Mouse (Mus musculus) liver, embryonic 14.5 days (tissue): ENCODE data around the gene Tomm22. TPM values are rescaled to one million over a fixed set of nuclear protein-coding genes. Genes with fewer than 3 reads are reported as not detected.
"Not testable (repeated sequence)": the region's sequence is repeated elsewhere in the genome, so short reads cannot be mapped to it uniquely, and the experiment has no call there.

Source experiments
- ATAC-seq: fragments of 200-750 bp; cut with Nextera tagmentation; 2 replicates; pipeline ENCODE4 v1.8.0; 2017; ENCODE audit warnings: moderate number of reproducible peaks, mild to moderate bottlenecking, moderate library complexity; ENCODE audit not compliant: insufficient read depth
- DNase-seq, 3 experiments: peaks; one replicate each; pipeline ENCODE4 v3.0.0-alpha.2; 2012 to 2013; ENCODE audit warnings: low read depth in 3 of 3, low spot score in 3 of 3
- H3K27ac ChIP-seq: fragments of 300-500 bp; sonication (generic); 2 replicates; pipeline ENCODE4 v1.5.1; 2014; ENCODE audit warnings: moderate library complexity, mild to moderate bottlenecking, control low read depth, inconsistent platforms
- H3K27me3 ChIP-seq: fragments of 300-500 bp; sonication (generic); 2 replicates; pipeline ENCODE4 v1.6.1; 2014; ENCODE audit warnings: mild to moderate bottlenecking, low read length, moderate library complexity; ENCODE audit not compliant: control insufficient read depth, insufficient read depth
- H3K36me3 ChIP-seq: fragments of 300-500 bp; sonication (generic); replicated peaks from 2 replicates; pipeline ENCODE4 v1.6.1; 2014; ENCODE audit warnings: low read depth; ENCODE audit not compliant: control insufficient read depth, insufficient read depth
- H3K4me1 ChIP-seq, 2 experiments: fragments of 200-500 bp in 1 of 2; fragments of 300-500 bp in 1 of 2; sonication (generic) in 1 of 2; replicated peaks; 2 replicates each; pipeline ENCODE4 v1.6.1; 2012 to 2014; ENCODE audit warnings: antibody characterized with exemption in 1 of 2, inconsistent platforms in 1 of 2, low read length in 1 of 2; ENCODE audit not compliant: control insufficient read depth in 2 of 2, insufficient read depth in 2 of 2
- H3K4me2 ChIP-seq: fragments of 300-500 bp; sonication (generic); 2 replicates; pipeline ENCODE4 v1.6.1; 2014; ENCODE audit warnings: low read depth, mild to moderate bottlenecking, control low read depth, moderate library complexity
- H3K4me3 ChIP-seq, 2 experiments: fragments of 200-500 bp in 1 of 2; fragments of 300-500 bp in 1 of 2; sonication (generic) in 1 of 2; 2 replicates each; pipeline ENCODE4 v1.5.1; 2012 to 2014; ENCODE audit warnings: low read depth in 2 of 2, low read length in 2 of 2, mild to moderate bottlenecking in 2 of 2, control low read depth in 1 of 2, inconsistent platforms in 1 of 2, moderate library complexity in 1 of 2; ENCODE audit not compliant: insufficient read depth in 1 of 2
- H3K9ac ChIP-seq: fragments of 300-500 bp; sonication (generic); replicated peaks from 2 replicates; pipeline ENCODE4 v1.6.1; 2014; ENCODE audit warnings: mild to moderate bottlenecking, control low read depth, moderate library complexity
- H3K9me3 ChIP-seq: fragments of 300-500 bp; sonication (generic); 2 replicates; pipeline ENCODE4 v1.6.1; 2016; ENCODE audit warnings: low read length, mixed read lengths; ENCODE audit not compliant: control insufficient read depth
- CTCF ChIP-seq: IDR thresholded peaks from 2 replicates; pipeline ENCODE4 v1.5.1; 2016; ENCODE audit warnings: antibody characterized with exemption, low read depth, control low read depth
- EP300 ChIP-seq: IDR thresholded peaks from 2 replicates; pipeline ENCODE4 v1.6.1; 2016; ENCODE audit warnings: antibody characterized with exemption, low read depth
- WGBS: fragments of 180-500 bp; shearing (Covaris S2); extraction: QIAGEN DNeasy Blood & Tissue Kit; methylation state at CpG from one replicate; pipeline ENCODE4 v1.1.7; 2014; ENCODE audit not compliant: insufficient replicate concordance; 5-methylcytosine and 5-hydroxymethylcytosine counted together
- polyA plus RNA-seq, 2 experiments: library from polyadenylated mRNA; depleted of rRNA in 1 of 2; stranded (reverse) in 1 of 2; unstranded in 1 of 2; fragments of >200 nt; fragmentation: Nextera tagmentation in 1 of 2; extraction: Ambion mirVana in 1 of 2; gene quantifications; 2 replicates each; pipeline versions ENCODE4 v1.2.1 to v1.2.3; 2012 to 2014

Gene Tomm22
- polyA plus RNA-seq, 2 experiments = 58.4 to 142 TPM

DNA sequence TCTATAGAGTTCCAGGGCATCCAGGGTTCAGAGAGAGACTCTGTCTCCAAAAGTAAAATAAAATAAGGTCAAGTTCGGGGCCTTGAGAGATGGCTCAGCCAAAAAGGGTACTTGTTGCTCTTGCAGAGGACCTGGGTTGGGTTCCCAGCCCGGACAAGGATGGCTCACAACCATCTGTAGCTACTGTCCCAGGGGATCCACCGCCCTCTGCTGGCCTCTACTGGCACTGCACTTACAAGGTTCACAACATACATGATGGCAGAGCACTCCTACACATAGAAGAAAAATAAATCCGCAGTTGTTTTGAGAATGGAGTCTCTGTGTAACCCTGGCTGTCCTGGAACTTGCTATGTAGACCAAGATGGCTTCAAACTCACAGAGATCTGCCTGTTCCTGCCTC, 8.8 kb upstream of the Tomm22 start:
- H3K9me3 ChIP-seq = no peaks in the 10 kb centered on the region
- DNase-seq (peak in 1 of 3 experiments; percentile 36), ATAC-seq (no peak)
- TF ChIP-seq CTCF = peak; percentile 85
- TF ChIP-seq EP300 = no peak
- H3K36me3 ChIP-seq = no peaks in the 10 kb centered on the region
- H3K27me3 ChIP-seq = no peaks in the 10 kb centered on the region
- no peak overlapping the region for H3K9ac ChIP-seq
- no peak overlapping the region for H3K4me2 ChIP-seq
- H3K4me3 ChIP-seq = no peak overlapping the region
- WGBS = 65% methylated on average over 4 of the region's 4 CpGs
- peaks cover 3 to 11% of the 10 kb centered on the region in 2 experiments; a peak in 3 of 4 replicates for H3K4me1 ChIP-seq
- no peak overlapping the region for H3K27ac ChIP-seq

DNA sequence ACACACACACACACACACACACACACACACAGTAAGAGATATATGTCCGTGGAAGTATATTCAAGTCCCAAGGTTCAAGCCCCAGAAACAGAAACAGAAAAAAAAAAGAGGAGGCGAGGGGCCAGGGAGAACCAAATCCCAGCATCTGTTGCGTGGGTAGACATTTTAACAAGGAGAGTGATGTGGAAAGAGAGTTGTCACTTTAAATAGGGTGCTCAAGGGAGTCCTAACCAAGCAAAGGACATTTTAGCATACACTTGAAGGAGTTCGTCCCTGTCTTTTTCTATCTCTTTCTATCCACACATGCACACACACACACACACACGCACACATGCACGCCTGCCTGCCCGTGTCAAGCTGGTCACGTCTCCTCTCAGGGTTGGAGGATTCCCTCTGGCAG, 6.0 kb upstream of the Tomm22 start:
- Histone ChIP-seq H3K9me3 (no peaks in the 10 kb centered on the region), H3K27me3 (no peaks in the 10 kb centered on the region), H3K4me2 (no peak overlapping the region), H3K36me3 (no peaks in the 10 kb centered on the region), H3K27ac (no peak overlapping the region), H3K4me3 (no peak overlapping the region), H3K9ac (no peak overlapping the region), H3K4me1 (peaks cover 3% of the 10 kb centered on the region in 2 experiments; a peak in 3 of 4 replicates)
- DNase-seq = no peak
- no peak for ATAC-seq
- 78% methylated on average over 8 of the region's 8 CpGs for WGBS
- TF ChIP-seq CTCF = no peak
- TF ChIP-seq EP300 = no peak

DNA sequence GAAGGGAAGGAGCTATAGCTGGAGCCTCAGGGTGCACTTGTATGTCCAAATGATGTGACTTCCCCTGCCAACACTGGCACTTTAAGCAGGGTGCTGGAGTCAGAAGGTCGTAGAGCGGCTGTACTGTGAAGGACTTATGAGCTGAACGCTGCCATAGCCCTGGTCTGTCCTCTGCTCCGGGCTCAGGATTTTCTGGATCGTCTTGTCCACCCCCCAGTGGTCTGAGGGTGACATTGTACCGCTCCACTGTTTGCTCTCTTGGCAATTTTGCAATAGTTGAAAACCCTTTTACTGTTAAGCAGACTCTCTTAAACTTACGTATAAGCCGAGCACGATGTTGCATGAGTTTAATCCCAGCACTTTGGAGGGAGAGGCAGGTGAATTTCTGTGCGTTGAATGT, 1.5 kb upstream of the Tomm22 start:
- DNase-seq = no peak

DNA sequence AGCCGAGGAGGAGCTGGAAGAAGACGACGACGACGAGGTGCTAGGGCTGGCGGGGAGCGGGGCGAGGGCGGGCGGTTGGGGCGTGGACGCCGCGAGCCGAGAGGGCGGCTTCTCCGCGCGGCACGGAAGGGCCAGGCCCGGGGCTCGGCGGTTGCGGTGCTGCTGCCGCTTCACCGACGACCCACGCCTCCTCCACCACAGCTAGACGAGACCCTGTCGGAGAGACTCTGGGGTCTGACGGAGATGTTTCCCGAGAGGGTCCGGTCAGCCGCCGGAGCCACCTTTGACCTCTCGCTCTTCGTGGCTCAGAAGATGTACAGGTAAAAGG, 275 bp downstream of the Tomm22 start:
- no peaks in the 10 kb centered on the region for H3K27me3 ChIP-seq
- peak overlapping the region; percentile 53 for H3K27ac ChIP-seq
- H3K36me3 ChIP-seq = peaks cover 36% of the 10 kb centered on the region
- ATAC-seq = peak; percentile 66
- peak overlapping the region; percentile 82 for H3K9ac ChIP-seq
- DNase-seq = no peak
- H3K4me1 ChIP-seq = peaks cover 6 to 10% of the 10 kb centered on the region in 2 experiments; a peak in 3 of 4 replicates
- WGBS = under 1% methylated on average over 37 of the region's 37 CpGs
- no peak for TF ChIP-seq CTCF
- no peak for TF ChIP-seq EP300
- peak overlapping the region; percentile 71 for H3K4me2 ChIP-seq
- no peaks in the 10 kb centered on the region for H3K9me3 ChIP-seq
- H3K4me3 ChIP-seq = peak overlapping the region; percentile 75 to 88

More for the DNA sequence above, 1.5 kb upstream of the Tomm22 start:
- 70% methylated on average over 10 of the region's 10 CpGs for WGBS
- H3K27ac ChIP-seq = no peak overlapping the region
- no peak overlapping the region for H3K4me3 ChIP-seq
- TF ChIP-seq EP300 = no peak
- peak; percentile 21; the same call in 1 of the 2 replicates for TF ChIP-seq CTCF
- H3K9ac ChIP-seq = no peak overlapping the region
- no peaks in the 10 kb centered on the region for H3K9me3 ChIP-seq
- ATAC-seq = no peak
- H3K27me3 ChIP-seq = no peaks in the 10 kb centered on the region
- H3K36me3 ChIP-seq = peaks cover 20% of the 10 kb centered on the region
- H3K4me2 ChIP-seq = no peak overlapping the region
- peaks cover 6 to 10% of the 10 kb centered on the region in 2 experiments; a peak in 3 of 4 replicates for H3K4me1 ChIP-seq

DNA sequence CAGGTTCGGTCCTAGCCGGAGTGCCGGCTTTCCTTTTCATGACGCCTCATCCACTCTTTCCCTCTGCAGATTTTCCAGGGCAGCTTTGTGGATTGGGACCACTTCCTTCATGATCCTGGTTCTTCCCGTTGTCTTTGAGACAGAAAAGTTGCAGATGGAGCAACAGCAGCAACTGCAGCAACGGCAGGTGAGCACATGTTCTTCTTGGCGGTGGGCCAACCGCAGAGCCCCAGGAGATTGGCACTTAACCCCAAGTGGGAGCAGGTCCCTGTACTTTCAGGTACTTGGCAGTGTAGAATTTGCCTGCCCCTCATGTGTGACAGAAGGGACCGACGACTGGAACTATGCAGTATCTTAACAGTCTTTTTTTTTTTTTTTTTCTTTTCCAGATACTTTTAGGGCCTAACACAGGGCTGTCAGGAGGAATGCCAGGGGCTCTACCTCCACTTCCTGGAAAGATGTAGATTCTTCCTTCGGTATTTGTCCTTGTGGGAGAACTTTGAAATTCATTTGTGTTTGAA, 1.2 kb downstream of the Tomm22 start:
- not testable (repeated sequence) for ATAC-seq, H3K27me3 ChIP-seq, H3K4me1 ChIP-seq, H3K27ac ChIP-seq, H3K9me3 ChIP-seq, DNase-seq
- Histone ChIP-seq H3K4me3 (peak overlapping the region; percentile 67 to 88), H3K9ac (peak overlapping the region; percentile 25), H3K4me2 (peak overlapping the region; percentile 71), H3K36me3 (peaks cover 45% of the 10 kb centered on the region)
- WGBS = 74% methylated on average over 11 of the region's 11 CpGs
